Mouse (Mus musculus) liver, postnatal 0 days (tissue): ENCODE measurements at regions not wholly inside any gene's neighbourhood (a gene's known extent, or its start where the extent isn't known, plus 50 kb on each side); places are given as distances from the start of the nearest gene placed in this dataset.

Experiments
- ATAC-seq: fragments of 200-750 bp; cut with Nextera tagmentation; 2 replicates; pipeline ENCODE4 v1.8.0; 2017; ENCODE audit warnings: mild to moderate bottlenecking, moderate library complexity
- DNase-seq: peaks from one replicate; pipeline ENCODE4 v3.0.0-alpha.2; 2016
- H3K27ac ChIP-seq: fragments of 300-500 bp; sonication (generic); 2 replicates; pipeline ENCODE4 v1.5.1; 2014; ENCODE audit warnings: antibody characterized with exemption, moderate library complexity, mild to moderate bottlenecking, low read depth
- H3K27me3 ChIP-seq: fragments of 300-500 bp; sonication (generic); 2 replicates; pipeline ENCODE4 v1.6.1; 2014; ENCODE audit warnings: low read length, control low read depth, mixed read lengths; ENCODE audit not compliant: insufficient read depth
- H3K36me3 ChIP-seq: fragments of 300-500 bp; sonication (generic); replicated peaks from 2 replicates; pipeline ENCODE4 v1.6.1; 2014; ENCODE audit warnings: mild to moderate bottlenecking, control low read depth, low read length, moderate library complexity, mixed read lengths; ENCODE audit not compliant: insufficient read depth
- H3K4me1 ChIP-seq: fragments of 300-500 bp; sonication (generic); 2 replicates; pipeline ENCODE4 v1.6.1; 2014; ENCODE audit warnings: antibody characterized with exemption, mild to moderate bottlenecking, control low read depth; ENCODE audit not compliant: insufficient read depth
- H3K4me2 ChIP-seq: fragments of 300-500 bp; sonication (generic); 2 replicates; pipeline ENCODE4 v1.6.1; 2014; ENCODE audit warnings: low read depth, mild to moderate bottlenecking, low read length, moderate library complexity, mixed read lengths
- H3K4me3 ChIP-seq: fragments of 300-500 bp; sonication (generic); 2 replicates; pipeline ENCODE4 v1.5.1; 2014; ENCODE audit warnings: low read depth, low read length
- H3K9ac ChIP-seq: fragments of 300-500 bp; sonication (generic); replicated peaks from 2 replicates; pipeline ENCODE4 v1.6.1; 2014; ENCODE audit warnings: mild to moderate bottlenecking, moderate library complexity
- H3K9me3 ChIP-seq: fragments of 300-500 bp; sonication (generic); 2 replicates; pipeline ENCODE4 v1.6.1; 2016; ENCODE audit warnings: mild to moderate bottlenecking, control low read depth, low read length, mixed read lengths
- CTCF ChIP-seq: sonication (generic); IDR thresholded peaks from 2 replicates; pipeline ENCODE4 v1.5.1; 2016; ENCODE audit warnings: antibody characterized with exemption, low read depth
- EP300 ChIP-seq: IDR thresholded peaks from 2 replicates; pipeline ENCODE4 v1.6.1; 2016; ENCODE audit warnings: antibody characterized with exemption, low read depth, mild to moderate bottlenecking
- WGBS: fragments of 180-500 bp; shearing (Covaris S2); extraction: QIAGEN DNeasy Blood & Tissue Kit; methylation state at CpG from one replicate; pipeline ENCODE4 v1.1.7; 2014; ENCODE audit not compliant: insufficient replicate concordance; 5-methylcytosine and 5-hydroxymethylcytosine counted together

DNA sequence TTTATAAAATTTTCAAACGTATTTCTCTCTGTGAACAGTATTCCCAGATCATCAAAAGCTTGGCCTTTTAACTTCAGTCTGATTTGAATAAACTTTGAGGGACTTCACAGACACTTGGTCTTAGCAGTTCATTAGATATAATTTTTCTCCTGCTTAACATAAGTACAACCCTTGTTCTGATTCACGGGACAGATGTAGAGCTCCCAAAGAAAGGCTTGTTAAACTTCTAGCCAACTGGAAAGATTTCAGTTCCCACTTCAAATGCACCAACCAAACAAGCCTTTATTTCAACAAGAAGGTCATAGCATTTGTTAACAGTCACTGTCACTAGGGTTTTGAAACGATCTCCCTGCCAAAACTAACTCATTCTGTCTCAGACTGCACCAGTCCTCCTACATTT, 727.1 kb downstream of the Flrt2 start:
- Histone ChIP-seq H3K27ac (no peak overlapping the region), H3K9me3 (no peaks in the 10 kb centered on the region), H3K27me3 (no peaks in the 10 kb centered on the region), H3K9ac (no peak overlapping the region), H3K4me1 (no peaks in the 10 kb centered on the region), H3K36me3 (no peaks in the 10 kb centered on the region), H3K4me2 (no peak overlapping the region), H3K4me3 (no peak overlapping the region)
- 54% methylated on average over 3 of the region's 3 CpGs for WGBS
- ATAC-seq (no peak), DNase-seq (no peak)
- TF ChIP-seq CTCF = no peak
- TF ChIP-seq EP300 = no peak

DNA sequence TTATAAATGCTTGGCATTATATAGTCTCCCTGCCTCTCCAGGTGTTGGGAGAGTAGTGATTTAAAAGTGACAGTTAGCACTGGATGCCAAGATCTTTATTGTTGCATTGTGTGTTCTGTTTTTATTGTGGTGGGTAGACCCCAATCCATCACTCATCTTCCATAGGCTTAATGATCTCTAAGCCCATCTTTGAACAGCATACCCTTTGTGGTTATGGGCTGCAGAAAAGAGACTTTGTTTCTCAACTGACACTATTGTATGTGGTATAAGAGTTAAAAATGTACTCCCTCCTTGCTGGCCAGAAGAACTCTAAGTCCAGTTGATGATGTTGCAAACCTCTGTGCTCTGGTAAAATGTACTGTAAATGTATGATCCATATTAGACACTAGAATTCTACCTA, 727.5 kb downstream of the Flrt2 start:
- Histone ChIP-seq H3K4me2 (no peak overlapping the region), H3K4me1 (no peaks in the 10 kb centered on the region), H3K4me3 (no peak overlapping the region), H3K9ac (no peak overlapping the region), H3K27me3 (no peaks in the 10 kb centered on the region), H3K36me3 (no peaks in the 10 kb centered on the region), H3K27ac (no peak overlapping the region), H3K9me3 (no peaks in the 10 kb centered on the region)
- ATAC-seq = no peak
- no peak for TF ChIP-seq CTCF
- no peak for TF ChIP-seq EP300
- DNase-seq = no peak

DNA sequence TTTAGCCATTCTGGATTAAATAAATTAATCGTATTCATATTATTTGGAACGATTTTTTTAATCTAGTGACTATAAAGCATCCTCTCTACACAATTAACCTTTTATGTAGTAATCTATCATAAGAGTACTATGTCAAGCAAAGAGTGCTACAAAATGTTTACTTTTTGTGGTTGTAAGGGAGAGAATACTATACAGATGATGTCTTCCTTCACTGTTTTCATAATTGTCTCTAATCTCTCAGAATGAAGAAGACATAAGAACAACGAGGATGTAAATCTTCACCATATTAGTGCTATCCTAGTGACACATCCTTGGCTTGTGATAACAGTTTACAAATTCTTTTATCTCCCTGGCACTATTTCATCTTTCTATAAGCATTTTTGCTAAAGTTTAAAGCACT, 735.6 kb downstream of the Flrt2 start:
- Histone ChIP-seq H3K27ac (no peak overlapping the region), H3K4me3 (no peak overlapping the region), H3K27me3 (no peaks in the 10 kb centered on the region), H3K4me1 (no peaks in the 10 kb centered on the region), H3K36me3 (no peaks in the 10 kb centered on the region), H3K9me3 (no peaks in the 10 kb centered on the region), H3K9ac (no peak overlapping the region), H3K4me2 (no peak overlapping the region)
- DNase-seq (no peak), ATAC-seq (no peak)
- TF ChIP-seq EP300 (no peak), CTCF (no peak)
- 63% methylated on average over 3 of the region's 3 CpGs for WGBS

DNA sequence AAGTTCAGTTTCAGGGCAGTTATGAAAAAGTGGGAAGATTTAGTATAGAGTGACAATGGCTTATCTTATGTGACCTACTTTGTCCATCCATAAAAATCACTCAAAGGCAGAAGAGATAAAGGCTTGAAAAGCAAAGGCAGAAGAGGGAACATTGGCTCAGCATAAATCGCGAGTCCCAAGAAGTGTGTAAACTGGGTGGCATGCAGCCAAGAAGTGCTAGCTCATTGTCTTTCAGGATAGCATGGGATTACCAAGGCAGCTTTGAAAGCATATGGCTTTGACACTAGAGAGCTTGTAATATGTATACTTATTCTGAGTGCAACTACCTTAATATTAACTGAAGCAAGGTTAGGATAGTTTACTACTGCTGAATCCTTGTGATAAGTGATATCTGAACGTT, 750.5 kb downstream of the Flrt2 start:
- TF ChIP-seq EP300 = no peak
- TF ChIP-seq CTCF = no peak
- Histone ChIP-seq H3K27ac (no peak overlapping the region), H3K36me3 (no peaks in the 10 kb centered on the region), H3K4me2 (no peak overlapping the region), H3K4me3 (no peak overlapping the region), H3K4me1 (no peaks in the 10 kb centered on the region), H3K9ac (no peak overlapping the region), H3K9me3 (no peaks in the 10 kb centered on the region), H3K27me3 (no peaks in the 10 kb centered on the region)
- ATAC-seq (no peak), DNase-seq (no peak)
- WGBS = 81% methylated on average over 3 of the region's 3 CpGs

DNA sequence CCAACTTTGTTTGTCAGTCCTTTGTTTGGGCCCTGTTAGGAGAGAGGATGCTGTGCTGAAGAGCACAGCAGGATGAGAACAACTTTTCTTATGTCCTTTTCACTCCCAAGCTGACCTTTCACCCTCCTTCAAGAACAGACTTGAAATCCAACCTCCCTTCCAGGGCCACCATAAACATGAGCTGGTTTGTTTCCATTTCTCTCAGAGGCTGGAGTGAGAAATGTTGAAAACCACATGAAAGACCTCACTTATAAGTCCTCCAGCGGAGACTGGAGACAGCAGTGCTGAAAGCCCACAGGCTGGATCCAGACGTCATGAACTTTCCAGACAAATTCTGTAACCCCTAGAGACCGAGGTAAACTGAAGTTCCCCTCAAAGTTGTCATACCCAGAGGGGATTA, 761.3 kb downstream of the Flrt2 start:
- 55% methylated on average over 3 of the region's 3 CpGs for WGBS
- no peak for ATAC-seq
- no peaks in the 10 kb centered on the region for H3K36me3 ChIP-seq

DNA sequence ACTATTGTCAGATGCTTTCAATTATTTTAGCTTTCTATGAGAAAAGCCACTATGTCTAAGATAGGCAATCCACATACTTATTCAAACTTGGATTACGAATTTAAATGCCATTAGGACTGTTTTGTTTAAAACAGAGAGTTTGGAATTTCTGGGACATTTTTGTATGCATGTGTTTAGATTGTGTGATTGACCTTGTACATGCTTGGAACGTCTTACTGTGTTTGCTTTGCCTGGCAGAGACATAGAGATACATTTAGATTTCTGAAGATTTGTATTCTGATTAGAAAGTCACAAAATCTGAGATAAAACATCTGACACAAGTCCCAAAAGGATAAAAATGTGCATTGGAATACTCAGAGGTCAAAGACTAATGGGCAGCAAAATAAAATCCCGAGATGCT, 784.3 kb downstream of the Flrt2 start:
- no peaks in the 10 kb centered on the region for H3K9me3 ChIP-seq
- no peak overlapping the region for H3K4me2 ChIP-seq
- no peak overlapping the region for H3K27ac ChIP-seq
- no peak overlapping the region for H3K9ac ChIP-seq
- 44% methylated on average over 3 of the region's 3 CpGs for WGBS
- H3K4me3 ChIP-seq = no peak overlapping the region
- no peak for ATAC-seq
- DNase-seq = no peak
- no peaks in the 10 kb centered on the region for H3K36me3 ChIP-seq
- TF ChIP-seq CTCF (no peak), EP300 (no peak)
- no peaks in the 10 kb centered on the region for H3K4me1 ChIP-seq
- H3K27me3 ChIP-seq = no peaks in the 10 kb centered on the region

More for the DNA sequence above, 761.3 kb downstream of the Flrt2 start:
- H3K9me3 ChIP-seq = no peaks in the 10 kb centered on the region
- no peaks in the 10 kb centered on the region for H3K4me1 ChIP-seq
- no peak overlapping the region for H3K4me2 ChIP-seq
- DNase-seq = no peak
- no peaks in the 10 kb centered on the region for H3K27me3 ChIP-seq
- no peak overlapping the region for H3K9ac ChIP-seq
- H3K27ac ChIP-seq = no peak overlapping the region
- TF ChIP-seq CTCF = no peak
- TF ChIP-seq EP300 = no peak
- no peak overlapping the region for H3K4me3 ChIP-seq

DNA sequence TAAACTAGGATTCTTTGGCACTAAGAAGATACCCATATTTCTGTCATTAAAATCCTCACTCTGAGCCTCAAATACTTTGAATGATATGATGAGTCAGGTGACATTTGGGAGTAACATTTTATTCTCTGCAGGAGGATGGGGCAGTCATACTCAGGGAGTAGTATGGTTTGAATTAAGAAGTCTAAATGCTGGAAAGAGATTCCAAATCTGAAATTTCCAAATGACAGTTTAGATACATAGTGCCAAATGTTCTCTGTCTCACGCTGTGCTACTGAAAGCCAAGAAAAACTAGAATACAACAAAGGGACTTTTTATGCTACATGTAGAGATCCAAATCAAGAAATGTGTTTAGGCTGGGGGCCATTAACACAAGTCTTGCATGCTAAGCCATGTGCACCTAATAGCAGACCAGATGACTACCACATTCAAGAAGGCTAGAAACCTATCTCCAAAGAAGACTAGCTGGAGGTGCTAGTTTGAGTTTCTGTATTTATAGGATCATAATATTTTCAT, 796.5 kb downstream of the Flrt2 start:
- H3K9ac ChIP-seq = no peak overlapping the region
- H3K9me3 ChIP-seq = no peaks in the 10 kb centered on the region
- H3K4me1 ChIP-seq = no peaks in the 10 kb centered on the region
- WGBS = 79% methylated on average over 1 of the region's 1 CpGs
- H3K27ac ChIP-seq = no peak overlapping the region
- no peak overlapping the region for H3K4me2 ChIP-seq
- DNase-seq (no peak), ATAC-seq (no peak)
- H3K4me3 ChIP-seq = no peak overlapping the region
- no peak for TF ChIP-seq EP300
- TF ChIP-seq CTCF = no peak
- no peaks in the 10 kb centered on the region for H3K27me3 ChIP-seq
- no peaks in the 10 kb centered on the region for H3K36me3 ChIP-seq
